Mouse (Mus musculus) stomach, embryonic 14.5 days (tissue): ENCODE results near the gene Dynlt1c. TPM values are rescaled to one million over a fixed set of nuclear protein-coding genes. Genes with fewer than 3 reads are reported as not detected.
"Not testable (repeated sequence)": the region's sequence is repeated elsewhere in the genome, so short reads cannot be mapped to it uniquely, and the experiment has no call there.

Experiments
- ATAC-seq: fragments of 200-750 bp; cut with Nextera tagmentation; 2 replicates; pipeline ENCODE4 v1.8.0; 2017; ENCODE audit warnings: low read depth, moderate TSS enrichment; ENCODE audit not compliant: insufficient number of reproducible peaks, insufficient read depth, low FRiP score
- H3K27ac ChIP-seq: fragments of 300-500 bp; sonication (generic); 2 replicates; pipeline ENCODE4 v1.5.1; 2014; ENCODE audit warnings: mild to moderate bottlenecking, low read length, moderate library complexity, mixed read lengths
- H3K27me3 ChIP-seq: fragments of 300-500 bp; sonication (generic); 2 replicates; pipeline ENCODE4 v1.6.1; 2014; ENCODE audit warnings: low read length, control low read depth, mixed read lengths; ENCODE audit not compliant: control insufficient read depth, insufficient read depth
- H3K36me3 ChIP-seq: fragments of 300-500 bp; sonication (generic); 2 replicates; pipeline ENCODE4 v1.6.1; 2014; ENCODE audit warnings: mild to moderate bottlenecking, control low read depth, low read length, moderate library complexity, mixed read lengths; ENCODE audit not compliant: control insufficient read depth, insufficient read depth
- H3K4me1 ChIP-seq: fragments of 300-500 bp; sonication (generic); 2 replicates; pipeline ENCODE4 v1.6.1; 2014; ENCODE audit warnings: low read length, control low read depth, mixed read lengths; ENCODE audit not compliant: control insufficient read depth, insufficient read depth
- H3K4me2 ChIP-seq: fragments of 300-500 bp; sonication (generic); replicated peaks from 2 replicates; pipeline ENCODE4 v1.6.1; 2014; ENCODE audit warnings: low read depth, low read length, control low read depth
- H3K4me3 ChIP-seq: fragments of 300-500 bp; sonication (generic); 2 replicates; pipeline ENCODE4 v1.5.1; 2014; ENCODE audit warnings: low read depth, low read length, control low read depth
- H3K9ac ChIP-seq: fragments of 300-500 bp; sonication (generic); replicated peaks from 2 replicates; pipeline ENCODE4 v1.6.1; 2014; ENCODE audit warnings: low read depth, mild to moderate bottlenecking, control low read depth, low read length, moderate library complexity, mixed read lengths
- H3K9me3 ChIP-seq: fragments of 300-500 bp; sonication (generic); 2 replicates; pipeline ENCODE4 v1.6.1; 2016; ENCODE audit warnings: low read depth, low read length, control low read depth; ENCODE audit not compliant: control insufficient read depth
- WGBS: fragments of 180-500 bp; shearing (Covaris S2); extraction: QIAGEN DNeasy Blood & Tissue Kit; methylation state at CpG from one replicate; pipeline ENCODE4 v1.1.7; 2014; 5-methylcytosine and 5-hydroxymethylcytosine counted together
- polyA plus RNA-seq: library from polyadenylated mRNA; unstranded; fragments of >200 nt; fragmentation: Nextera tagmentation; extraction: Ambion mirVana; gene quantifications from 2 replicates; pipeline ENCODE4 v1.2.1, GENCODE M21; 2014

Dynlt1c gene
- polyA plus RNA-seq, 1 experiment from 2014 or later: 47.5 TPM

GRCm38 (mm10) chr17:6655087-6655511 lies 53.6 kb downstream of the Dynlt1c start:
- H3K27ac ChIP-seq: peak overlapping the region; percentile 33; the same call in 1 of the 2 replicates
- H3K36me3 ChIP-seq, H3K27me3 ChIP-seq, H3K4me1 ChIP-seq, H3K9me3 ChIP-seq: not testable (repeated sequence)
- under 1% methylated on average over 35 of the region's 36 CpGs for WGBS
- peak overlapping the region; percentile 33; the same call in 1 of the 2 replicates for H3K9ac ChIP-seq
- ATAC-seq: peak; percentile 81
- peak overlapping the region; percentile 41 for H3K4me3 ChIP-seq
- H3K4me2 ChIP-seq: peak overlapping the region; percentile 29

GRCm38 (mm10) chr17:6655567-6656281 lies 54.3 kb downstream of the Dynlt1c start, which contains the start of gene Dynlt1f:
Gene Dynlt1f (minus strand): TSS chr17:6655900.
- H3K9ac ChIP-seq: peak within 1 kb of the TSS; percentile 33; the same call in 1 of the 2 replicates
- not testable (repeated sequence) for H3K36me3 ChIP-seq, H3K4me1 ChIP-seq, H3K27me3 ChIP-seq, H3K9me3 ChIP-seq
- peak within 1 kb of the TSS; percentile 41 for H3K4me3 ChIP-seq
- H3K27ac ChIP-seq: peak within 1 kb of the TSS; percentile 33; the same call in 1 of the 2 replicates
- 3% methylated on average over 22 of the region's 33 CpGs for WGBS
- H3K4me2 ChIP-seq: peak within 1 kb of the TSS; percentile 29
- ATAC-seq: peak; percentile 94

GRCm38 (mm10) chr17:6656471-6656870 lies 55.0 kb downstream of the Dynlt1c start:
- H3K9ac ChIP-seq, H3K4me2 ChIP-seq, H3K9me3 ChIP-seq, H3K4me1 ChIP-seq, H3K4me3 ChIP-seq, H3K36me3 ChIP-seq, H3K27me3 ChIP-seq, ATAC-seq, H3K27ac ChIP-seq: not testable (repeated sequence)
- 93% methylated on average over 1 of the region's 3 CpGs for WGBS

DNA sequence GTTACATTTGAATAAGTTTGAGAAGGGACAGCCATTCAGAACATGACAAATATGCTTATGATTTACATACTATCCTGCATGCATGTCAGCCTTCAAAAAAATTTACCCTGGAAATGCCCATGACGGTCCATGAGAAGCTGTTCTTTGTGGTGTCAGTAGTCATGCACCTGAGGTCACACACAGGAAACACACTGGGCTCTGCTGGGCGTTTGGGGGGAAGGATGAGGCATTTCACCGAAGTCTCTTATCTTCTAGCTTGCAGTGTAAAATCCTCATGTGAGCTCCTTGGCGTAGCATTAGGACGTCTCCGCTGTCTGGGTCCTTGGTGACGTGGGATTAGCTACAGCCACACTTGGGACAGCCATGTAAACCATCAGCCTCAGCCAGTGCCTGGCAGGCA lies 57.3 kb downstream of the Dynlt1c start, which contains the start of gene Sytl3:
Gene Sytl3, plus strand, starts transcription at position 293 of the 400 bp plus-strand sequence.
- H3K9ac ChIP-seq, ATAC-seq: not testable (repeated sequence)
- WGBS: 76% methylated on average over 4 of the region's 7 CpGs

More for the DNA sequence above, 57.3 kb downstream of the Dynlt1c start, which contains the start of gene Sytl3:
- not testable (repeated sequence) for H3K27ac ChIP-seq, H3K4me3 ChIP-seq, H3K36me3 ChIP-seq, H3K27me3 ChIP-seq, H3K9me3 ChIP-seq, H3K4me2 ChIP-seq, H3K4me1 ChIP-seq

Other genes with a start within 250 kb of the Dynlt1c start
- 610 and 627 TPM in 2 replicates for gene Dynlt1b, start 171.6 kb upstream of the Dynlt1c start, polyA plus RNA-seq
- 302 and 326 TPM in 2 replicates for gene Dynlt1f, start 54.2 kb downstream of the Dynlt1c start, polyA plus RNA-seq
- 0.55 and 0.90 TPM in 2 replicates for gene Sytl3, start 57.4 kb downstream of the Dynlt1c start, polyA plus RNA-seq
- 176 and 199 TPM in 2 replicates for gene Ezr, start 181.1 kb downstream of the Dynlt1c start, polyA plus RNA-seq